Mouse (Mus musculus) c-Kit-positive CD71-negative TER-119-negative erythroid progenitor cells, embryonic 14.5 days (primary cell): ENCODE data around the gene Echs1.
"Not testable (repeated sequence)": the region's sequence is repeated elsewhere in the genome, so short reads cannot be mapped to it uniquely, and the experiment has no call there.

ENCODE experiments used
- DNase-seq: peaks from one replicate; pipeline ENCODE4 v3.0.0-alpha.2; 2013; ENCODE audit warnings: low read depth

The Echs1 gene

DNA sequence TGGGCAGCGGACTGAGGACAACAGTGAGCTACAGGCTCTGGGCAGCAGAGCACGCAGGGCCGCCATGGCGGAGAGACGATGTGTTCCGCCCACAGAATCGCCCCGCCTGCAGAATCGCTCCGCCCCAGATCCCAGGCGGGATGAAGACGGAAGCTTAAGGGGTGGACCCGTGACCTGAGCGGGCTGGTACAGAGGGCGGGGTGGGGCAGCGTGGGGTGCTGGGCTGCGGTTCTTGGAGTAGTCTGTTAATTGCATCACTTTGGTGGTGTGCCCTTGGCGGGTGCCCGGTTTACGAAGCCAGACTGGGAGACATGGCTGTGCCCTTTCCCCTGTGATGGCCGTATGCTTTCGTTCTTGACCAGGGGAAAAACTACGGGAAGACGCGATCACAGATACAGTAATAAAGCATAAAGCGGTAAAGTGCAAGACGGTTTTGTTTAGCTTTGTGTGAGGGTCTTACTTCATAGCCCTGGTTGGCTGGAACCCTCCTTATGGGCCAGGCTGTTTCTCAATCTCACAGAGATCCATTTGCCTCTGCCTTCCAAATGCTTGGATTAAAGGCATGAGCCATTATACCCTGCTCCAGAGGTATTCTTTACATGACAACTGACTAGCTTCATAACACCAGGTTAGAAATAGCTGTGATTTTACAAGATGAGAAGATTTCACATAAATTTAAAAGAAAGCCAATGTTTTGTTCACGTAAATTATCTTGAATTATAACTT is at the start of gene Echs1:
Echs1 (minus strand) TSS at position 148 of the 726 bp plus-strand sequence.
- peak; percentile 87 for DNase-seq

DNA sequence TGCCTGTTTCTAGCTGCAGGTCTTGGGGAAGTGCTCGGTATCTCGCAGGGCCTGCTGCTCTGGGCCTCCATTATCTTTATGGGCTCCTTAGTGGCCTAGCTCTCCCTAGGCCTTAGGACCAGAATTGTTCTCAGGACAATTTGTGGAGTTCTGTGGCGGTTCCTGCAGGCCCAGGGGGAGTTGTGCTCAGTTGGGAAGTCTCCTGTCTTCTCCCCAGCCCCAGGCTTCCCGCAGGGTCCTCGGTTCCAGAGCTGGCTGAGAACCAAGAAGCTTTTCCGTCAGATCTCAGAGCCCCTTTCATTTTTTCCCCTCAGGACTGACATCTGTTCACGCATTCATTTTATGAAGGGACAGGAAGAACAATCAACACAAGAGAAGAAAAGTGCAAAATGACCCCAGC is 48.4 kb upstream of the Echs1 start, which contains the start of gene Olfr522:
Olfr522 (minus strand) TSS at position 101 of the 400 bp plus-strand sequence.
- DNase-seq = no peak

DNA sequence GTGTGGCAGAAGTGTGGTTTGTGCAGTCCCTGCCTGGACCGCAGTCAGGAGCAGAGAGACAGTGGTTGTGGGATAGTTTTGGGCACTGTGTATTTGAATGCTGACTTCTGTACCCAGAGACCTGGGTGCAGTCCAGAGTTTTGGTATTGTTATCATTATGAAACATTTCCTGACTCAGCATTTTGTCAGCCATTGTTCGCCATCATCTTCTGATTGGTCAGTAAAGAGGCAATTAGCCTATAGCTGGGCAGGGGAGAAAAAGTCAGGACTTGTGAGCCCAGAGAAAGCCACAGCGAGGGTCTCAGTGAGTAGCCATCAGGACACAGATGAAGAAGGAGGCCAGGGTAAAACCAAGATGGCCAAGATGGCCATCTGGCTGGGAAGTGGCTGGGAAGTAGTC is 44.1 kb upstream of the Echs1 start:
- DNase-seq = no peak

DNA sequence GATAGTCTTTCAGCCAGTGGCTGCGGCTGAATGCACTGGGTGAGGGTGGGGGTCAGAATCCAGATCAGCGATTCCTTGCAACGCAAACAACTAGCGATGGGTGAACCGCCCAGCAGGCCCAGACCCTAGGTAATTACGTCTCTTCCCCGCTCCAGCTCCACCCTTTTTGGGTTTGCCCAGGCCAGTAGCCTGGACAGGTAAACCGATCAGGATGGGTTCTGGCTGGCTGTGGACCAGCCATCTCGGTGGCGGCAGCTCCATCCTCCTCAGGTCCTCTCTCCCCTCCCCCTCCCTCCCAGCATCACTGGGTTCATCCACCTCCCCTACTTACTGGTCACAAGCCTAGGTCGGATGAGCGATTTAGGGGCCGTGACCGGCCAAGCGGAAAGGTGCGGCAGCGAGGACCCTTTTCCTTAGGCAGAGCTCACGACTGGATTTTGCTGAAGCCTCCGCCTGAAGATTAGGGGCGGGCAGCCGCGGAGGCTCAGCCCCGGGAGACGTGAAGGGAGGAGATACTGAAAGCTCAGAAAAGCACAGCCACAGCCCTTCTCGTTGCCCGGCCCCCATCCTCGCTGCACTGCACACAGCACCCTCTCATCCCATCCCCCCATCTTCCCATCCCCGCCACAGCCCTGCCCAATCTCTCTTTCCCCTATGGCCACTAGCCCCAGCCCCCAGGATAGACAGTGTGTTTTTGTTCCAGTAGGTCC is 38.1 kb upstream of the Echs1 start, which contains the start of gene Sprn:
Sprn (minus strand) TSS at position 660 of the 710 bp plus-strand sequence.
- no peak for DNase-seq

DNA sequence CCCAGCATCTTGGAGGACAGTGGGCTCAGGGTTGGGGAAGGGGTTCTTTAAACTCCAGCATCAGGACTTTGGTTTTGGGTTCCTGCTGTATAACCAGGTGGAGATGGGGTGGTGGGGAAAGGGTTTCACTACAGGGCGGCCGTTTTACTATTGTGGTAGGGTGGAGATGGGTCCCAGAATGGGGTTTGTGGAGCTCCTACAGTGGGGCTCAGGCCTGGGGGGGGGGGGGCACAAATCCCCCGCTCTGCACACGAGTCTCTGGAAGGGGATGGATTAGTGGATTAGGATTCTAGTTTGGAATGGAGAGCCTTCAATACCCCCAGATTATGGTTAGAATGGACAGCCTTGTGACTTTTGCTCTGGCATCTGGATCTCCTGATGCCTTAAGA is 37.5 kb upstream of the Echs1 start:
- DNase-seq = no peak

DNA sequence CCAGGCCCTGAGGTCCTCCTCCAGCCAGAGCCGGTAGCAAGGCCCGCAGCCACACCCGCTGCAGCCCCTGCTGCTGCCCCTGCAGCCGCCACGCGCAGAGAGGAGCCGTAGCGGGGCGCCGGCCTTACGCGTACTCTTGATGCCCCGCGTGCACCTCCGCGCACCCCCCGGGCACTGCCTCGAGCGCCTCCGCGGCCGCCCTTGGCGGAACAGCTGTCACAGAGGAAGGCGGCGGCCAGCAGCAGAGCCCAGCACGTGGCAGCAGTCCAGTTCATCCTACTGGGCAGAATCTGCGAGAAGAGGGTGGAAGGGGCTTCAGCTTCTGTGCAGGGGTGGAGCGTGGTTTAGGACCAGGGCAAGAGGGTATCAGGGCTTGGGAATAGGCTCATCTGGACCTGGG is 37.1 kb upstream of the Echs1 start:
- DNase-seq = no peak

DNA sequence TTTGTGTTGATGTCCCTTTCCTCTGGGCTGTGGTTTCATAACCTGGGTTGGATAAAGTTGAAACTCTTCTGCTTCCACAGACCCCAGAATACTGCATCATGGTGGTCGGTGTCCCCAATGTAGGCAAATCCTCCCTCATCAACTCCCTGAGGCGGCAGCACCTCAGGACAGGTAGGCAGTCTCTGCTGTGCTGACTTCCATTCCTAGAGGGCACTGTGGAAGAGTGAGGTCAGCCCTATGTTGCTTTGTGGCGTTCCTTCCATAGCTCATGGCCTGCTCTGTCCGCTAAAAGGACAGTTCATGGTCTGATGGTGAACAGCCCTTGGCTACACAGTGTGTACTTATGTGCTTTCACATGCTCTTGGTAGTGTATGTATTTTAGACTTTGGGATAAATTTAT is 28.3 kb upstream of the Echs1 start:
- DNase-seq = no peak

DNA sequence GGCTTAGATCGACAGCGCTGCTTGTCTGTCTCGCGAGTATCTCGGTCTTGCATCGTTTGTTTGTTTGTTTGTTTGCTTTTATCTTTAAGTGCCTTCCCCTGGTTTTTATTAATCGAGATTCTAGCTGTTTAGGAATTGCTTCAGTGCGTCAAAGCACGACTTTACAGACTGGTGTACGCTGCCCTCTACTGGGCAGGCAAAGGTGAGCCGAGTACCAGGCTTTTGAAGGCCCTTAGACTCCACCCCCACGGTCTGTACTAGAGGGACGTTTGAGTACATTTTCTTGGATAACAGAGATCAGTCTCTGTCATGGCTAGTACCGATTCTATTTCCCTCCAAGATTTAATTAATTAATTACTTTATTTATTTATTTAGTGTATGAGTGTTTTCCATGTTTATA is 25.1 kb upstream of the Echs1 start:
- DNase-seq = peak; percentile 65

DNA sequence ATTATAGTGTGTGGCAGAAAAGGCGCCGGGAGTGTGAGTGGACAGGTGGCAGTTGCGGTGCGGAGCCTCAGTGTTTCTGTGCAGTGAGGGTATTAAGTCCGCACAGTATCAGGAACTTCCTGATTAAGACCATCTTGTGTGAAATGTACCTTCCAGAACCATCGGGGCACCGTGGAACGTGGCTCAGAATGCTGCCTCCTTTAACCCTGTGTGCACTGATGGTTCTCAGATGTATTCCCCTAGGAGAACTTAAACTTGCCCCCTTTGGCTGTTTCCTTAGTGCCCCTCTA is 21.7 kb upstream of the Echs1 start:
- no peak for DNase-seq

DNA sequence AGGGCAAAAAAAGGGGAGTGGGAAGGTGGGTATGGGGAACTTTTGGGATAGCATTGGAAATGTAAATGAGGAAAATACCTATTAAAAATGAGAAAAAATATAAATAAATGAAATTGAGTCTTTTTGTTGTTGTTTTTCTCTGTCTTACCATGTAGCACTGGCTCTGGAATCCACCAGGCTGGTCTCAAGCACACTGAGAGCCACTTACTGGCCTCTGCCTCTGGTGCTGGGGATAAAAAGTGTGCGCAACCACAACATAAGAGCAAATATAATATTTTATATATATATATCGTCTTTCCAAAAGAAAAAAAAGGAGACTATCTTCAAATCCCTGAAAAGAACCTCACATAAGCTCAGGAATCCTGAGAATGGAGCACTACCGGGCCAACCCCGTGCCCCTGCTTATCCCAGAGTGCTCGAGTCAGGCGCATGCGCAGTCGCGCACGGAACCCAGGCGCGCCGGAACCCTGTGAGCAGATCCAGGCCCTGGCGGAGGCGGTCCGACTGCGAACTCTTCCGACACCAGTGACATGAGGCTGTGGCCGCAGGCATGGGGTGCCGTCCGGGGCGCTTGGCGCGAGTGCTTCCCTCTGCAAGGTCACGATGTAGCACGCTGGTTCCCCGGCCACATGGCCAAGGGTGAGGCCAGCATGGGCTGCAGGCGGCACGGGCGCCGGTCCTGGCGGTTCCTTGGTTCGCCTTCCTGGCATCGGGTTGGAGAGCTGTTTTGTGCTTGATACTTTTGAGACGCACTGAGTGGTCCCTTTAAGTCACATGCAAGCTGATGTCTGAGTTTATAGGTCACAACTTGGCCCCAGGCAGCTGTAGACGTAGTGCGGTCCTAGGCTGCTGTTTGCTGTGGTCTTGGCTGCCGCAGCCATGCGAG is 21.1 kb upstream of the Echs1 start, which contains the start of gene Mtg1:
Mtg1 (plus strand) TSS at position 430 of the 886 bp plus-strand sequence.
- DNase-seq = peak; percentile 84

DNA sequence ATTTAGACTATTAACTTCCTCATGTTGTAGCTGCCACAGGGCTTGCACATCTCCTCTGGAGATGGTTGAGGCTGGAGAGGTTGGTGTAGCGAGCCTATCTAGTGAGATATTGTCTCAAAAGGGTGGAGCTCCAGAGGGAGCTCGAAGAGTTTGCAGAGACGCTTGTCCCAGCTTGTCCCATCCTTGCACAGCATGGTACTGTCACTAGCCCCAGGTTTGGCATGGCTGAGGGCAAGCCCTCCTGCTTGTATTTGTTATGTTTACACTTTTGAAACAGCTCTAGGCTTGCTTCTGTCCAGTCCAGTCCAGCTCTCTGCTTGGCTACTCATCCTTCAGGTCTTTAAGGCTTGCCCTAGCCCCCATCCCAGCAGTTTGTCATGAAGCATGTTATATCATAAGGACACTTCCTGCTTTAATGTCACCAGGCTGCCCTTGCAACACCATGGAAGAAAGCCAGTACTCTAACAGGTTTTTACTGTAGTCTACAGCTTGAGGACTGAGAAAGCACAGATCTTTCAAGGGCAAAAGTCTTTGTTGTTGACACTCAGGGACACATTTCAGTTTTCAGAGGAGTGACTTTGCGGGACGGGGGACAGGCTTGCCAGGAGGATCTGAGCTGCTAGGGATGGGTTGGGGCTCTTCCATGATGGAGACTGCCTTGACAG is 19.0 kb upstream of the Echs1 start:
- DNase-seq = no peak

DNA sequence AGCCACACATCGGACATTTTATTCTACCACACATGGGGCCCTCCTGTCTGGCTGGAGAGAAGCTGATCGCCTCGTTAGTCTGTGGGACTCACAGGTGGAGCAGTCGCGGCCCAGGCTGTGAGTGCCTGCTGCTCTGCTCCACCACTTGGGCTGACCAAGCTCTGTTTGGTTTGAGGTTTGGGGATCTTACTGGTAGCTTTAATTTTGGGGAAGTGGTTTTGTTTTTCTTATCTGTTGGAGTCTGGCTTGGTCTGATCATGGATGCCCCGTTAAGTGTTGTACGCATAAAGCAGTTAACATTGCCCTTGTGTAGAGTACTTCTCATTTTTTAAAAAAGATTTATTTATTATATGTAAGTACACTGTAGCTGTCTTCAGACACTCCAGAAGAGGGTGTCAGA is 17.8 kb upstream of the Echs1 start:
- not testable (repeated sequence) for DNase-seq

DNA sequence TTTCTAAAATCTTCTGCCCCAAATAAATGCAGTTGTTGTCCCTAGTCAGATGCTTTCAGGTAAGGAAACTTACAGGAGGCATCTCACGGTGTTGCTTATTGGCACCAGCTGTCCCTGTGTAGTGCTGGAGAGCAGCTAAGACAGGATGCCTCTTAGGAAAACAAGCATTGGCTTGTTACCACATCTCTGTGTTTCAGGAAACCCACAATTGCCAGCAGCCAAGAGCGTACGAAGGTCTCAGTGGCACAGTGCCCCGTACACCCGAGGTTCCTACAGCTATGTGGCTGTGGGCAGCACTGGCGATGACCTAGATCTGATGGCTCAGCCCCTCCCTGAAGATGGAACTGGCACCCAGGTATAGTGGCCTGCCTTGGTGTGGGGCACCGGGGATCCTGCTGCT is 15.9 kb upstream of the Echs1 start:
- DNase-seq = not testable (repeated sequence)

DNA sequence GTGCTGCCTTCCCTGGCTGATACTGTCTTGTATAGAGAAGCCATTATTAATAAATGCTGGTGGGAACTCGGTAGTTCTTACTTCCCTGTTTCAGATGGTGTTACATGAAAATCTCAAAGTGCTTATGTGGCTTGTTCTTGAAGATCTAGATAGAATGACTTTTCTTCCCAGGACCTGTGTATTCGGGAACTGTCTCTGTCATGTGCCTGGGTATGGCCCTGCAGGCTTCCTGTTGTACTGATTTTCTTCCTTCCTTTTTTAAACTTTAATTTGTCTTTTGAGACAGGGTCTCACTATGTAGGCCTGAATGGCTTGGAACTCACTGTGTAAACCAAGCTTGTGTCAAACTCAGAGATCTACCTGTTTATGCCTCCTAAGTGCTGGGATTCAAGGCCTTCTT is 11.6 kb upstream of the Echs1 start:
- no peak for DNase-seq

DNA sequence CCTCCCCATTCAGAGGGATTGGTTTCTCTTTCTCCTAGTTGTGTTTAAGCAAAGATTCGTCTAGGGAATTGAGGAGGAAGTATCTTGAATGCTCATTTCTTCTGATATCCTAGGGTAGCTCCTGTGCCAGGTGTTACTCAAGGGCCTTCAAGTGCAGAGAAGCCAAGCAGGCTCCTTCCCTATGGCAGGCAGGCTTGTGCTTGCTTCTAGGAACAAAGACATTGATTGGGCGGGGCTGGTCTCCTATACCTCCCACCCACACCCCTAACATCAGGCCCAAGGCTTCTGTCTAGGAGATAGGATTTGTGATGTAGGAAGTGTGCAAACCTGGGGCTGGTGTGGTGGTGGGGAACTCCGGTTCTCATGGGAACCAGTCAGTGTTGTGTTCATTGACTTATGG is 10.7 kb upstream of the Echs1 start:
- no peak for DNase-seq

DNA sequence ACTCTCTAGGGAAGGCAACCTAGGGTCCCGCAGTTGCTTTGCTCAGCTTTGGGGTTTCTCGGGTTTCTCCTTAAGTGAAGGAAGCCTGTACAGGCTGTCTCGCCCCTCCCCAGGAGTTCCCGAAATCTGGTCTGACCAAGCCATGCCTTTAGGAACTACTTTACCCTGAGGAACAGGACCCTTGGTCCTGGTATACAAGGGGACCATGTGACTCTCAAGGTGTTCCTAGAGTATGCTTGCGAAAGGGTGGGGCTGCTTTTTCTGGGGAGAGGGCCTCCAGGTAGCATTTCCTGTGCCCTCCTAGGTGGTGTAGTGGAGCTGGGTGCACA is 9.7 kb upstream of the Echs1 start:
- DNase-seq = no peak

DNA sequence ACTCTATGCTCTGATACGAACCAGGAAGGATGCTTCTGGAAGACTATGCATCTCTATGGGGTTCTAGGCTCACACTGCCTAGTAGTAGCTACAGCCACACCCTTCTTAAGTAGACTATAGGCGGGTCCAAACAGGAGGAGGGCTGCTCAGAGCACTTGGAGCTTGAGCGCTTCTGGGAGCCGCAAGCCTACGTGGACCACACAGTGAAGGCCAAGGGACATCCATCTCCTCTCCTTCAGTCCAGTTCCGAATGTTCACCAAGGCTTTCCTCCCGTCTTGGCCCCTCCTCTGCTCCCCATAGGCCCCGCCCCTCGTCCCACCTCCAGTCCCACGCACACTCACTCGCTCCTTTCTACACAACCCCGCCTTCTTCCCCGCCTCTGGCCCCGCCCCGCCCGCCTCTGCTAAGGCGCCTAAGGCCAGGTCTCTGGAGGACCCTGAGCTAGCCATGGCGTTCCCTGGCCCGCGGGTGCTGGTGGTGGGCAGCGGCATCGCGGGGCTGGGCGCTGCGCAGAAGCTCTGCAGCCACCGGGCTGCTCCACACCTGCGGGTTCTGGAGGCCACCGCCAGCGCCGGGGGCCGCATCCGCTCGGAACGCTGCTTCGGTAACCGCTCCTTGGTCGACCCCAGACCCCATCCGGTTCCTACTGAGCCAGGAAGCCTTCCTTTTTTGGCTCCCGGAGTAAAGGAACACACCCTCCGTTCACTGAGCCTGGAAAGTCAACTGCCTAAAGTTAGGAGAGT is 9.2 kb upstream of the Echs1 start:
- DNase-seq = peak; percentile 85

DNA sequence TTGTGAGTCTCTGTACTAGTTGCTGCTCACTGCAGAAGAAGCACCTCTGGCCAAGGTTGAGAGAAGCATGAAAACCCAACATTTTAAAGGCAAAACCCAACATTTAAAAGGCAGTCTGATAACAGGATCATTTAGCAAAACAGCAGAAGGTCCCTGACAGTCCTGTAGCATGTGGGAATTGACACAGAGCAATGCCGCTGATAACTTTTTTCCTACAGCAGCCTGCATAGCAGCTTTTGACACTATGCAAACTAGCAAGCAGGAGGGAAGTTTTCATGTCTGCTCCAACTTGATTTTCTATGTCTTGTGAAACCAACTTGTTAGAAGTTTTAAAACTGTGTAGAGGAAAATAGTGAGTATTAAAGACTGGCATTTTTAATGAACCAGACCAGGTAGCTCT is 8.1 kb upstream of the Echs1 start:
- no peak for DNase-seq

DNA sequence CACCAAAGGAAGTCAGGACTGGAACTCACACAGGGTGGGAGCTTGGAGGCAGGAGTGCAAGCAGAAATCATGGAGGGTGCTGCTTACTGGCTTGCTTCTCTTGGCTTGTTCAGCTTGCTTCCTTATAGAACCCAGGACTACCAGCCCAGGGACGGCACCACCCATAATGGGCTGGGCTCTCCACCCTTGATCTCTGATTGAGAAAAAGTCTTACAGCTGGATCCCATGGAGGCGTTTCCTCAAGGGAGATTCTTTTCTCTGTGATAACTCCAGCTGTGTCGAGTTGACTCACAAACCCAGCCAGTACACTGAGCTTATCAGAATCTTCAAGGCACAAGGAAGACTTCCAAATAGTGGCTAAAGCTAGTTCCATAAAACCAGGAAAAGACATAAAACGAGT is 6.5 kb upstream of the Echs1 start:
- DNase-seq = no peak

DNA sequence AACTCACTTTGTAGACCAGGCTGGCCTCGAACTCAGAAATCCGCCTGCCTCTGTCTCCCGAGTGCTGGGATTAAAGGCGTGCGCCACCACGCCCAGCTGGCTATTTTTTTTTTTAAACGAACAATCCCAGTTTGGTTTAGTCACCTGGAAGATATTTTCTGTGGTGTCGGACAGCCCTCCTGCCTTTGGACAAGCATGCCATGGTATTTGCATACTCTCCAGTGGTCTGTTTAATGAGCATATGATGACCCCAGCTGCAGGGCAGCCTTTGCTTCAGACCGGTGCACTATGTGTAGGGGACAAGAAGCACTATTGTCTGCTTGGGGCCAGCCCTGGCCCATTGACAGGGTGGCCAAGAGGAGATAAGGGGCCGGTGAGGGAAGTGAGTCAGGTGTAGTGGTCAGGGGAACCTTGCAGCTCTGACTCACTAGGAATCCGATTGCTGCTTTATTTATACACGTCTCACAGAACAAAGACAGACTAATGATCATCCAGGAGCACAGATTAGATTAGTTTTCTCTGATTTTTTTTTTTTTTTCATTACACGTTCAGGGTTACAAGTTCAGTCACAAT is 5.1 kb upstream of the Echs1 start:
- no peak for DNase-seq

DNA sequence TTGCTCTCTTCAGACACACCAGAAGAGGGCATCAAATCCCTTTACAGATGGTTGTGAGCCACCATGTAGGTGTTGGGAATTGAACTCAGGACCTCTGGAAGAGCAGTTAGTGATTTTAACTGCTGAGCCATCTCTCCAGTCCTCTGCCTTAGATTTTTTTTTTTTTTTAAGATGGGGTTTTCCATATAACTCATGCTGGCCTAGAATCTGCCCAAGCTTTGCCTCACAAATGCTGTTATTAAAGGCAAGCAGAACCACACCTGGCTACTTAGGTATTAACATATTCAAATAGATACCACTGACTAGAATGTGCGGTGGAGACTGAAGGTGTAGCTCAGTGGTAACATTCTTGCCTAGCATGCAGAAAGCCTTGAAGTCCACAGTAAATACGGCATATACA is 4.2 kb upstream of the Echs1 start:
- DNase-seq = no peak
